Mouse (Mus musculus) T-helper 17 cell (primary cell): ENCODE results near the gene Slfn14.

ENCODE experiments used
- in situ Hi-C, 2 experiments: fragments of 300-600 bp; cut with MboI, MseI; formaldehyde crosslinking; loops; 1 replicate in 1 of 2; 2 replicates in 1 of 2; pipeline ENCODE4 v1.15.1; 2025; ENCODE audit warnings: high pct_unique_total_duplicates in 2 of 2

The Slfn14 gene

DNA sequence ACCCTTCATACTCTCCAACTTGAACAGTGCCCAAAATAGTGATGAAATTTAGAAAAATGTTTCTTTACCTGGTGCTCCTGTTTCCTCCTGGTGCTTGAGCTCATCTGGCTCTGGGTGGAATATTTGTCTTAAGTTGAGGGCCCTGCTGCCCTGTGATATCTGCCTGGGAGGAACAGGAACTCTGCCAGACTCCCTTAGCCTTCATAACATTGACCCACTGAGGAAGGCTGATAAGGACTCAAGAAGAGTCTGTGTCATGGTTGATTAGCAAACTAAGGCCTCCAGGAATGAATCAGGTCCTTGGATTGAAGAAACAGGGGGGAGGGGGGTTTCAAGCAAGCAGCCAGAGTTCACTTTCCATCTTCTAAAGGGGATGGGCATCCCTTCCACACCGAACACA is at the start of gene Slfn14:
Slfn14 (minus strand) TSS at position 161 of the 400 bp plus-strand sequence.
- in situ Hi-C loops, result no loop called here

DNA sequence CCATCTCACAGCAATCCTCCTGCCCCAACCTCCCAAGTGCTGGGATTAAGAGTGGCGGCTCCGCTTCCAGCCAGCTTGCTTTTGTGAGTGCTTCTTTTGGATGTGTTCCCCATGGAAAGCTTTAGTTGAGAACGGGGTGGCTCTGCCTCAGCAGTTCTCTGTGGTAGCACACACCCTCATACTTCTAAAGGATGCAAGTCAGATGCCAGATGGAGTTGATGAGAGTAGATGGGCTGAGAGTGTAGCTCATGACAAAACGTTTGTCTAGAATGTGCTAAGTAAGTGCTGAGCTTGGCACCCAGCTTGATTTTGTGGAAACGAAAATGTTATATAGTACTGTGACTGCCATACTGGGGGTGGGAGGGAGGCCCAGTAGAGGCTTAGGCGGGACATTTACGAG is 49.3 kb upstream of the Slfn14 start:
- in situ Hi-C loops, result loop anchor here in 1 of 2 experiments (5.0 kb wide), 1 partner anchor 51 kb away; no protein-coding TSS in a partner anchor

DNA sequence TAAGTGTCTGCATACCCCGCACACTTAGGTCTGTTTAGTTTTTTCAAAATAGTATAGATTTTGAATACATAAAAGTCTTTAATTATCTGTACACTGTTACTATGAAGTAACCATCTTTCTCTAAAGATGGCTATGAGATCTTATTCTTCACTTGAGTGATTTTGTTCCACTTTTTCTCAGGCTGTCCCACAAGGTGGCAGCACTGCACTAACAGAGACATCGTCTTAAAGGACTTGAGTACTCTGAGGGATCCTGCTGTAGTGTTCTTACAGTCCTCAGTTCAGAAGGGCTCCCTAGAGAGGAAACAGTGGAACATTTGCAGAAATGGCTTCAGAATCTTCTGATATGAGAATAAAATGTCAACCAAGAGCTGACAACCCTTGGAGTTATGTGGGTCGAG is 40.9 kb upstream of the Slfn14 start:
- in situ Hi-C loops, result loop anchor here in 1 of 2 experiments (5.0 to 10.0 kb wide), 2 partner anchors 95 to 167 kb away; no protein-coding TSS in a partner anchor

DNA sequence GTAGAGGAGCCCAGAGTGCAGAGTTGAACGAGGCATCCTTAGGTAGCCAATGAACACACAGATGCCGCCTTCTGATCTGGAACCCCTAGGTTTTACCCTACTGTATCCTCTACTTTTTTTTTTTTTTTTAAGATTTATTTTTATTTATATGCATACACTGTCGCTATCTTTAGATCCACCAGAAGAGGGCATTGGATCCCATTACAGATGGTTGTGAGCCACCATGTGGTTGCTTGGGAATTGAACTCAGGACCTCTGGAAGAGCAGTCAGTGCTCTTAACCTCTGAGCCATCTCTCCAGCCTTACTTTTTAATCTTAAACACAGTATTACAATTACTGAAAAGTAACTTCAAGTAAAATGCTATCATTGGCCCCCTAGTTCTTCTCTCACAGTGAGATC is 40.2 kb upstream of the Slfn14 start:
- in situ Hi-C loops, result loop anchor here in 1 of 2 experiments (5.0 to 10.0 kb wide), 2 partner anchors 96 to 168 kb away; no protein-coding TSS in a partner anchor

DNA sequence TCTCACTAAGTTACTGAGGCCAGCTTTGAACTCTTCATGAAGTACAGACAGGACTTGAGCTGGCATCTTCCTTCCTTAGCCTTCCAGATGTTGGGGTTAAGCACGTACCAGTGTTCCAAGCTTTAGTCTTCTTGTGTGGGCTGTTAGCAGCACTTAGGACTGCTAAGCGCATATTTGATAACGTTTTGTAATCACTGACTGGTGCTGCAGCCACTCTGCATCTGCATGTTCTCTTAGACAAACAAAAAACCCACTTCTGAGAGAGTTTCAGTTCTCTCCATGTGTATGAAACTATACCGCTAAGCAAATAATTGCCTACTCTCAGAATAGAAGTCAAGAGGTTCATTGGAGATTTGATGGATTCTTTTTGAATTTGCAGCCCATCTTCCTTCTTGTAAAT is 32.5 kb upstream of the Slfn14 start:
- in situ Hi-C loops, result no loop called here

DNA sequence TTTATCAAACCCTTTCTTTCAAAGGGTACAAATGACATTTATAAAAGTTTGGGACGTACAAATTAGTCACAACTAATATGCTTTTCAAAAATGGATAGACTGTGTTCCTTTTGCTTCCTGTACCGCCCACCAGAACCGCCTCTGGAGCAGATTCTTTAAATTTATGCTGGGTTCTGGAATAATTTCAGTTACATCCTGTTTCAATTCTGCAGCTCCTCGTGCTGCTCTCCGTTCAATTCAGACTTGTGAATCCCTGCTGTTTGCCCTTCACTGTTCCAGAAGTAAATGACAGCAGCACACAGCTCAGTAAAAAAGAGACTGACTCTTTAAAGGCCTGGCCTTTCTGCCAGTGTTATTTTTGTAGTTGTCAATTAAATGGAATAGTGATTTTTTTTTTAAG is 25.9 kb upstream of the Slfn14 start:
- in situ Hi-C loops, result no loop called here

DNA sequence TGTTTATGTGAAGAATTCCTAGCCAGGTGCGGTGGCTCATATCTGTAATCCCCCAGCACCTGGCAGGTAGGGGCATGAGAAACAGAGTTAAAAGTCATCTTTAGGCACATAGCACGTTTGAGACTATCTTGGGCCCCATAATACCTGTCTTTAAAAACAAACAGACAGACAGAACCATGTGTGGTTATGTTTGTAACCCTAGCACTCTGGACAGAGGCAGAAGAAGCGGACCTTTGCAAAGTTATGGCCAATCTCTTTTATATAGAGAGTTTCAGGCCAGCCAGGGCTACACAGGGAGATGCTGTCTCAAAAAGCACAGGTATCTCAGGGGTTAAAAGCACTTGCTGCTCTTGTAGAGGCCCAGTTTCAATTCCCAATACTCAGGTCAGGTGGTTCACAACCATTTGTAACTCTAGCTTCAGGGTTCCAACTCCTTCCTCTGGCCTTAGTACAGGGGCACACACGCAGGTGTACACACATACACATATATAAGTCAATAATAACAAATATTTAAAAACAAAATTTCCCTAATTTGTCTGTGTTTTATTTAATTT is 20.3 kb upstream of the Slfn14 start:
- in situ Hi-C loops, result no loop called here

DNA sequence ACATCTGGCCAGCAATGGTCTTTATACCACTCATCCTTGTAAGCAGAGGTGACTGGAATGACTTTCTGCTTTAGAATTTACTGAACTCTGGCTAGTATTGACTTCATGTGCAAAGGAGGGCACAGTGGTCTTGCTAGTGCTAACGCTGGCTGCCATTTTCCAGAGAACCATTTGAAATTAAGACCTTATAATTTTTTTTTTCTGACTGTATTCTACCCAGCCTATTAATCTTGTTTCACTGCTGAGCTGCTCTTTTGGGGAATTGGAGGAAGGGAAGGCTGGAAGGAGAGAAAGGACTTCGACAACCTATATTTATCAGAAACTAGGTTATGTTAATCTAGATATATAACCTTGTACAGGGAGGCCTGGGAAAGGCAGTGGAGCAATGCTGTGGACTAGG is 18.0 kb upstream of the Slfn14 start:
- in situ Hi-C loops, result no loop called here

DNA sequence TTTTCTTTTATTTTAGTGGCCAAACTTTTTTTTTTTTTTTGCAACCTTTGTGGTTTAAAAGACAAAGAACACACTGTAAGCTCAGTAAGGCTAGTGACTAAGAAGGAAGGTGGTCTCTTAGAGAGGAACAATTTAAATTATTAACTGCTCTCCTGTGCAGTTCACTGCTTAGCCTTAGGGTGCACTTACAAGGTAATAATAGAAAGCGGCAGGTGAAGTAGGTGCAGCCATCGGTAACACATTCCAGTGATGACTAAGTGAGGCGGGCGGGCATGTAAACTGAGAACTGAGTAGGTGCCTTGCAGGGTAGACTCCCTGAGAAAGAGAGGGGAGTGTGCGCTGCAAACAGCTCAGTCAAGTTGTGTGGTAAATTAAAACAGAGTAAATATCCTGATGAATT is 17.2 kb upstream of the Slfn14 start:
- in situ Hi-C loops, result no loop called here

DNA sequence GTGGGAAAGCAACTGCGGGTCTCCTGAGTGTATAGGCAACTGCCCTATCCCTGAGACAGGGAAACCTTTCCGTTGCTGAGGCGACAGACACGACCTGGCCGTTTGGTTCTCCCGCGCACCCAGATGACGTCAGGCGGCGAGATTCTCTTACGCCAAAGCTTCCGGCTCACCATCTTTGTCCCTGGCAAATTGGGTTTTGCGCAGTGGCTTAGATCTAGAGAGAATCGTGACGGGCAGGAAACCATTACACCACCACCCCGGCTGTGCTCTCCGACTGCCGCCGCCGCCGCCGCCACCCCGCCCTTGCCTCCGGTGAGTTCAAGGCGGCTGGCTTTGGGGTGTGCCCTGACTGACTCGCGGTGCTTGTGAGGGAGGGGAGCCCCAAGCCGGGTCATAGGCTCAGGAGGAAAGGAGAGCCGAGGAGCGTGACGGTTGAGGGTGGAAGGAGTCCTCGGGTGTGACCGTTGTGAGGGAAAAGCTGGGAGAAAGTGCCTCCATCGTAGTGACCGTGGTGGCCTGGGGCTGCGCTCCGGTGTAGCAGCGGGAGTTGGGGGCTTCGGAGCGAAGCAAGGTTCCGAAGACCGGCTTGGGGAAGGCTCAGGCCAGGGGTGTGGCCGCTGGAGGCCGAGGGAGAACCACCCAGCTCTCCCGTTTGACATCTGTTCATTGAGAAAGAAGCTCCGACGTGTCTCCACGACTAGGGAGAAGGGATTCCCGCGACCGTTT is 16.2 kb upstream of the Slfn14 start, which contains the start of gene Pex12:
Pex12 (minus strand) TSS at position 61 of the 726 bp plus-strand sequence.
- in situ Hi-C loops, result no loop called here

DNA sequence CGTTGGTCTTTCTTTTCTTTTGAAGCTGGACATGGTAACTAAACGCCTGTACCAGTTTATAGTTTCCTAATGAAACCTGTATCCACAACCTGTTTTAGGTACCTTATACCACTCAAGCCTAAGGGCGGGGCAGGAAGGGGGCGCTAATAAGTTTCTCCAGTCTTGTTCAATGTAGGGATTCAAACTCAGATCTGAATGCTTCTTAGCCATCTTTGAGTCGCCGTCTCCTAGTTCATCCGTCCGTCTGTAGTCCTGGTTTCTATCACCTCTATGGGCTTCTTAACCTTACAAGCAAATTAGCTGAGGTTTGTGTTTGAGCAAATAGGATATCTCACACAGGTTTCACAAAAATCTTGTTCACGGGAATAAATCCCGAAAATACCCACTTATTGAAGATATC is 15.6 kb upstream of the Slfn14 start:
- in situ Hi-C loops, result no loop called here

DNA sequence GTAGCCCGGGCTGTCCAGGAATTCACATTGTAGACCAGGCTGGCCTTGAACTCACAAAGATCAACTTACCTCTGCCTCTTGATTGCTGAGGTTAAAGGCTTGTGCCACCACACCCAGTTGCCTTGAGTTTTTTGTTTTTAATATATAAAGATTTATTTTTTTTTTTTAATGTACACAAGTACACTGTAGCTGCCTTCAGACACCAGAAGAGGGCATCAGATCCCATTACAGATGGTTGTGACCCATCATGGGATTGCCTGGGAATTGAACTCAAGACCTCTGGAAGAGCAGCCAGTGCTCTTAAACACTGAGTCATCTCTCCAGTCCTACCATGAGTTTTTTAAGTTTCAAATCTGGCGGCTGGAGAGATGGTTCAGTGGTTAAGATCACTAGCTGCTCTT is 14.9 kb upstream of the Slfn14 start:
- in situ Hi-C loops, result no loop called here

DNA sequence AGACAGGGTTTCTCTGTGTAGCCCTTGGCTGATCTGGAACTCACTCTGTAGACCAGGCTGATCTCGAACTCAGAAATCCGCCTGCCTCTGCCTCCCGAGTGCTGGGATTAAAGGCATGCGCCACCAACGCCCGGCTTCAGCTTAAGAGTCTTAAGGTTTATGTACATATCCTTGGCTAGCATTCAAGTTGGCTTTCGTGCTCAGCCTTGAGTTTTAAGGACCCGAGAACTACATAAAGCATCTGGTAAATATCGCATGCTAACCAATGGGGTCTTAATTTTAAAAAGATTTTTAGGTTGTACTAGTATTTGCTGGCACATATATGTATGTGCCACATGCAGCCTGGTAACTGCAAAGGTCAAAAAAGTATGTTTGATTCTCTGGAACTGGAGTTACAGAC is 13.2 kb upstream of the Slfn14 start:
- in situ Hi-C loops, result no loop called here

DNA sequence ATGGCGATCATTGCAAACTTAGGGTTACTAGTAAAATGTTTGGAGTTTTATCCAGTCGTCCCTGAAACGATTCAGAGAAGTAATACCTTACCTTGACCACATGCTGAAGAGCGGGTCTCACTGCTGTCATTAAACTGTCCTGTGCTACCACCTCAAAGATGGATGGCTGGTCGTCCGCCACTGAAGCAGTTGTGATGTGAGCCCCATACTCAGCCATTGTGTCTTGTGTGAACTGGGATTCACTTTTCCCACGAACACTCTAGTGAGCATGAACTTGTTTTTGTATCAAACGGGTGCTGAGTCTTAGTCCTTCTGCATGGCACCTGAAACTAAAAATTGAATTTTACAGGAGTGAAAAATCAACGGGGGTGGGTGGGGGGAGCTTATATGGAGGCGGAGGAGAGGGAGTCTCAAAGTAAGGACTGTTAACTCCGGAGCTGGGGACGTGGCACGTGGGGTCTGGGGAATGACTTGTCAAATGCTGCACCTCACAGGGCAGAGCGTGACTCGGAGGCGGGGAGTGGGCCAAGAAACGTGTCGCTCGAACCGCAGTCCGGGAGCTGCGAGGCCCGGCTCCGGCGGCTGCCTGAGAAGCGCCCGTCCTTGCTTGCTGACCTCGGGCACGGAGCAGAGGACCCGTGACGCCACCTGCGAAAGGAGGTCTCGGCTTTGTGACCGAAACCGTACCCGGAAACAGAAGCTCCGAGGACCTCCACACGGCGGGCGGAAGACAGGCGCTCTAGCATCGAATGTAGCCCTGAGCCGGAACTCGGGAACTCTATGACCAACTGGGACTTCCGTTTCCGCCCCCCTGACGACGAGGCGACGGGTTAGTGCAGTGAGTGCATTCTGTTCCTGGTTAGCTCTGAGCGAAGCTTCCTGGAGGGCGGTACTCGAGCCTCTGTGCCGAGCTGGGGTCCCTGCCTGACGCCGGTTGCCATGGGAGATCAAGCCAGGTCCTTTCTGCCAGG is 12.0 kb upstream of the Slfn14 start, which contains the start of gene Ap2b1:
Ap2b1 (plus strand) TSS at position 800 of the 971 bp plus-strand sequence.
- in situ Hi-C loops, result no loop called here

DNA sequence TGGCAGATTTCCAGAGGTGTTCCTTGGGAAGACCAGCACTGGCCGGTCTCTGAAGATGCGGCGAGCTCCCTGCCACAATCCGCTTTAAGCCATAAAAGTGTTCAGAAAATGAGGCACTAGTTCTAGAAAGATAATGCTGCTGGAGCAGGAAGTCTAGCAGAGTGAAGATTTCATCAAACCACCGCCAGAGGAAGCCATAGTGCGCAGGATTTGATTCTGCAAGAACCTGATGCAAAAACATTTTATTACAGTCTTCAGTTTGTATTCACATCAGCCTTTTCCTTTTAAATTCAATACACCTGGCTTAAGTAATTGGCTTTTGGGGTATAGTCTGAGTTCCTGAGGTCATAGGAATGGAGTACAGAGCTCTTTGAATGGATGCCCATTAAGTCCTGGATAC is 11.3 kb upstream of the Slfn14 start:
- in situ Hi-C loops, result no loop called here

DNA sequence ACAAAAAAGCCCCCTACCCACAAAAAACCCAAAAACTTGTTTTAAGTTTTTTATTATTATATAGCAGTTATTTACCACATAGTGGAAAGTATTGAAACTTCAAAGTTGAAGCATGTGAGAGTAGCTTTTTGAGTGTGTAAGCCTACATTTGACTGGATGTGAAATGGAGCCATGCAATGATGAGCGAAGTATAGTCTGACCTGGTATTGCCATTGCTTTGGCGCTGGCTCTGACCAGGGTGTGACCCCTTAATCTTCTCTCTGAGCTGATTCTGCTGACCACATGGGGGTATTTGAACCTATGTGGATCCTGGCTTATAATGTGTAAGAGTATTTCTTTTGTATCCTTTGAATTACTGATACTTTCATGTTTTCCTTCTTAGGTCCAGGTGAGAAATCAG is 7.6 kb upstream of the Slfn14 start:
- in situ Hi-C loops, result no loop called here

DNA sequence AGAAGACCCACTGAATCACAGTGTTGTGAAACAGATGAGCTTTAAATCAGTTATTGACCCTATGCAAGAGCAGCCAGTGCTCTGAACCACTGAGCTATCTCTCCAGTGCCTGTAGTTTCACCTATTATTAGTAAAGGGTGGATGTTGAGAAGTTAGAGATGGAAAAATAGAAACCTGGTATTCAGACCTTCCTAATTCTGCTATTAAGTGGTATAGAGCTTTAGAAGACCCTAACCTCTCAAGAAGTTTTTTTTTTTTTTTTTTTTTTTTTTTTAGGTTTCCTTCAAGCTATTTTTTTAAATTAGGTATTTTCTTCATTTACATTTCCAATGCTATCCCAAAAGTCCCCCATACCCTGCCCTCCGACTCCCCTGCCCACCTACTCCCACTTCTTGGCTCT is 6.7 kb upstream of the Slfn14 start:
- in situ Hi-C loops, result no loop called here

DNA sequence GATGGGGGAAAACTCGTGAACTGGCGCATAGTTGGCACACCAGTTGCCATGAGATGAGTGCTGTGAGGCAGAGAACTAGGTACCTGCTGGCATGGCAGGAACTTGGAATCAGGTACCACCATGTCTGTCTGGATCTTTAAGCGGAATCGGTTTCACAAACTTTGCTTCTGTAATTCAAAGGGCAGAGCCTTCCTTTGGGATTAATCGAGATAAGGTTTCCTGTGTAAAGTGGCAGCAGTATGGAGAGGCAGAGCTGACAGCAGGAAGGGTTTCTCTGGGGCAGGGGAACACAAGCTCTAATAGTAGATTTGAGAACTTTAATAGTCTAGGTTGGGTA is 5.7 kb upstream of the Slfn14 start:
- in situ Hi-C loops, result no loop called here

DNA sequence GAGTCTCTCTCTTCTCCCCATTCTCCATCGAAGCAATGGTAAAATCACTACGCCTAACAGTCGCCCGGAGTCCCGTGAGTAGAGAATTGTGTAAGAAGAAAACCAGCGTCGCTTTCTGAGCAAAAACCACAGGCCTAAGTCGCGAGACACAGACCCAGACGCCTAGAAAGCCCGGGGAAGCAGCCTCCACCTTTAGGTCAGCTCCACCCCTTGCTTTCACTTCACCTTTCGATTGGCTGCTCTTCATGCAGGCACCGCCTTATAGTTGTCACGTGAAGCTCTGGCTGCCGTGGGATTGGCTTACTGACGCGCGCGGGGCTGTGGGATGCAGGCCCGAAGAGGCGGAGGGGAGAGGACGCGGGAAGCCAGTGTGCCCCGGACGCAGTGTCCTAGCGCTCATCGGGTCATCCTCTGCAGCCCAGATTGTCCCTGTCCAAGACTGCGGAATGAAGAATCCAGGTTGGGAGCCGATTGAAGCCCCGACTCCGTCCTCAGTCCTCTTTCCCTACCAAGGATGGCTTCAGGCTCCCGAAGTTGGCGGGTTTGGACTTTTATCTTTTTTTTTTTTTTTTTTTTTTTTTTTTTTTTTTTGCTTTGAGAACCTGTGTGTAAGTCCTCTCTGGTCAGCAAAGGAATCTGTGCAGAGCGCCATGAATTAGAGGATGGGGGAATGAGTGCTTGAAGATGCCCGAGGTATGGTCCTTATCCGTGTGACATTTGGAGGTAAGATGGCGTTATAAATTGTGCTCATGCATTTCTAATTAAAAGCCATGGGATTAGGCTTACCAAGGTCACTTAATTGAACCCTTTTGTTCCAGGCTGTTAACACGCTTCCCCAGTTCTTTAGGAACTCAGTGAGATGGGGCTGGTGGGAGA is 5.1 kb upstream of the Slfn14 start:
- in situ Hi-C loops, result no loop called here

DNA sequence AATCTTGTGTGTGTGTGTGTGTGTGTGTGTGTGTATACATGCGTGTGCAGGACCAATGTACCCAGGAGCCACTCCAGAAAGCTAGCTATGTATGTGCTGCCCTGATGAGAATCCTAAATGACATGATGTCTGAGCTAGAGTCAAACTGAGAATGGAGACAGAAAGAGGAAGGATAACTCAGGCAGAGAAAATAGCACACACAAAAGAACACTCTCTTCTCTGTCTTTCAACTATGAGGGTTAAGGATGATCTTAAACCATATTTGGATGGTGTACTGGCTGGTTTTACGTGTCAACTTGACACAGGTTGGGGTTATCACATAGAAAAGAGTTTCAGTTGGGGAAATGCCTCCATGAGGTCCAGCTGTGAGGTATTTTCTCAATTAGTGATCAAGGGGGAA is 3.1 kb upstream of the Slfn14 start:
- in situ Hi-C loops, result no loop called here

DNA sequence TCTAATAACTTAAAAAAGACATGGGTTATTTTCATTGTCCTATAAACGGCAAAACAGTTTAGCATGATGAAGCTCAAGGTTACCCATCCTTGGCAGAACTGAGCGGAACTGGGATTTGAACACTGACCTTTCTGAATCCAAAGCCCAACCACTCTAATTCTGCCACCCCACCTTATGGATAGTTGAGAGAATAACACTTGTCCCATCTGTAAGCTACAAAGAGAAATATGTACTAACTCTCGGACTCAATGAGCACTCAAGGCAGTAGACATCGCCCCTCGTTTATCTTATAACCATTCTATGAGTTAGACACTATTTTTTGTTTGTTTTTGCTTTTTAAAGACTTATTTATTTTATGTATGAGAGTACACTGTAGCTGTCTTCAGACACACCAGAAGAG is 2.5 kb upstream of the Slfn14 start:
- in situ Hi-C loops, result no loop called here
